Mouse (Mus musculus) T-helper 17 cell (primary cell): ENCODE data around the gene Vmn2r118.

Experiments used
- in situ Hi-C, 2 experiments: fragments of 300-600 bp; cut with MboI, MseI; formaldehyde crosslinking; loops; 1 replicate in 1 of 2; 2 replicates in 1 of 2; pipeline ENCODE4 v1.15.1; 2025; ENCODE audit warnings: high pct_unique_total_duplicates in 2 of 2

Gene Vmn2r118

DNA sequence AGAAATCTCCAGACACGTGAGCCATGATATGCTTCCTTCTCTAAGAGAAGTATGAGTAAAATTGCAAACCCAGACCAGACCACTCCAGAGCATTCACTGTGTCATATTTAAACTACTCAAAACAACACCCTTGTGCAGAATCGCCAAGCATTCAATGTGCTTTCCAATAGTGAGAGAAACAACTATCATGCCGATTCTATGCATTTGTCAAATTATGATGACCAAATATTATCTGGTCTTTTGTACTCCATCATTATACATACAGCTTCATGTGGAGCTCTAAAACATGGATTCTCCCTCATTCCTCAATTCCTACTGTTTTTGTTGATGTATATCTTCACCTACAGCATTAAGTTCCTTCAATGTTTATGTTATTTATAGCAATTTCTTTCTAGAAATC lies at the start of gene Vmn2r118:
Vmn2r118 (minus strand) TSS at position 101 of the 400 bp plus-strand sequence.
- in situ Hi-C loops = no loop called here

DNA sequence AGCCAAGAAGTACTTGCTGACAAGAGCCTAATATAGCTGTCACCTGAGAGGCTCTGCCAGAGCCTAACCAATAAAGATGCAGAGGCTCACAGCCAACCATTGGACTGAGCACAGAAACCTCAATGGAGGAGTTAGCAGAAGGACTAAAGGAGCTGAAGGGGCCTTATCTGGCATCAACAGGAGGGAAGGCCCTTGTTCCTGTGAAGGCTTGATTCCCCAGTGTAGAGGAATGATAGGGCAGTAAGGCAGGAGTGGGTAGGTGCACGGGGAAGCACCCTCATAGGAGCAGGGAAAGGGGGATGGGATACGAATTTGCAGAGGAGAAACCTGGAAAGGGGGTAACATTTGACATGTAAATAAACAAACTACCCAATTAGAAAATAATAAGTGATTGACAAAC lies 36.1 kb upstream of the Vmn2r118 start:
- in situ Hi-C loops = no loop called here

DNA sequence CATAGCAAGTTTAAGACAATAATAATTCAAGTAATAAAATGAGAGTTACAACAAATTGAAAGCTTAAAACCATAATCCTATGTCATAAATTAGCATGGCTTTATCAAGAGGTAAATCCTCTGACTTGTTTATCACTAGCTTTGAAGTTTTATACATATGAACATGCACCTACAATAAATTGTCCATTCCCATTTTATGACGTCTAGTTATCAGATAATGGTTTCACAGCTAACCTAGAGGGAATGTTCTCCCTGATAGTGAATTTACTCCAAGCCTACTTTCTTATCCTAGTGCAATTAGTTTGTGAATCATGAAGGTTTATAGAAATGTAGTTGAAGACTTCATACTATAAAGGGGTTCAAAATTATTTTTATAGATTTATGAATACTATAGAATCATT lies 34.2 kb downstream of the Vmn2r118 start:
- in situ Hi-C loops = no loop called here

GRCm38 (mm10) chr17:55561774-55562173 lies 63.2 kb downstream of the Vmn2r118 start:
- in situ Hi-C loops = no loop called here

DNA sequence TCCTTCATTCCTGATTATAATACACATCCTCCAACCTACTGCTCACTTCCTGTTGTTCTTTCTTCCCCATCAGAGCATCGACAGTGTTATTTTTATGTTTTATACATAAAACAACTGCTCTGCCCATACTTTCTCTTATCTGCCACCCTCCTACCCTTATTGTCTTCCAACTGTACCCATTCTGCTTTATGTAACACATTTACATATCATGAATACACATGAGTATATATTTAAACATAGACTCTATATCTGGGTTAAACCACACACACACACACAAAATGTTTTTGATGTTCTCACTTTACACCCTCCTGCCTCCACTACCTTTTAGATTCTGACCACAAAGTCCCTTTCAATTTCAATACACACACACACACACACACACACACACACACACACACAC lies 76.5 kb downstream of the Vmn2r118 start:
- in situ Hi-C loops = no loop called here
